Mouse (Mus musculus) midbrain, embryonic 14.5 days (tissue): ENCODE measurements at regions not wholly inside any gene's neighbourhood (a gene's known extent, or its start where the extent isn't known, plus 50 kb on each side); places are given as distances from the start of the nearest gene placed in this dataset.
A peak's percentile ranks its signal among the peaks of the same experiment; 100 is the strongest.

Experiments
- ATAC-seq: fragments of 200-750 bp; cut with Nextera tagmentation; 2 replicates; pipeline ENCODE4 v1.8.0; 2017; ENCODE audit warnings: moderate number of reproducible peaks, moderate library complexity; ENCODE audit not compliant: low FRiP score, low TSS enrichment
- DNase-seq: peaks from one replicate; pipeline ENCODE4 v3.0.0-alpha.2; 2015
- H3K27ac ChIP-seq: fragments of 300-500 bp; sonication (generic); replicated peaks from 2 replicates; pipeline ENCODE4 v1.5.1; 2014; ENCODE audit warnings: mild to moderate bottlenecking, low read depth, low read length, moderate library complexity
- H3K27me3 ChIP-seq: fragments of 300-500 bp; sonication (generic); 2 replicates; pipeline ENCODE4 v1.6.1; 2014; ENCODE audit warnings: low read length, control low read depth, mixed read lengths; ENCODE audit not compliant: control insufficient read depth, insufficient read depth
- H3K36me3 ChIP-seq: fragments of 300-500 bp; sonication (generic); 2 replicates; pipeline ENCODE4 v1.6.1; 2014; ENCODE audit warnings: low read length, control low read depth; ENCODE audit not compliant: control insufficient read depth, insufficient read depth
- H3K4me1 ChIP-seq: fragments of 300-500 bp; sonication (generic); 2 replicates; pipeline ENCODE4 v1.6.1; 2014; ENCODE audit warnings: mild to moderate bottlenecking, antibody characterized with exemption, low read length, control low read depth; ENCODE audit not compliant: control insufficient read depth, insufficient read depth
- H3K4me2 ChIP-seq: fragments of 300-500 bp; sonication (generic); 2 replicates; pipeline ENCODE4 v1.6.1; 2014; ENCODE audit warnings: mild to moderate bottlenecking, low read length, moderate library complexity
- H3K4me3 ChIP-seq: fragments of 300-500 bp; sonication (generic); replicated peaks from 2 replicates; pipeline ENCODE4 v1.5.1; 2014; ENCODE audit warnings: low read depth, low read length
- H3K9ac ChIP-seq: fragments of 300-500 bp; sonication (generic); replicated peaks from 2 replicates; pipeline ENCODE4 v1.6.1; 2014; ENCODE audit warnings: mild to moderate bottlenecking, low read length, moderate library complexity
- H3K9me3 ChIP-seq: fragments of 300-500 bp; sonication (generic); 2 replicates; pipeline ENCODE4 v1.6.1; 2016; ENCODE audit warnings: low read length, control low read depth, mixed read lengths; ENCODE audit not compliant: control insufficient read depth
- WGBS: fragments of 180-500 bp; shearing (Covaris S2); extraction: QIAGEN DNeasy Blood & Tissue Kit; methylation state at CpG from one replicate; pipeline ENCODE4 v1.1.7; 2014; 5-methylcytosine and 5-hydroxymethylcytosine counted together

- no peak for ATAC-seq
- Histone ChIP-seq H3K36me3 (no peaks in the 10 kb centered on the region), H3K4me3 (no peak overlapping the region), H3K9me3 (no peaks in the 10 kb centered on the region), H3K4me2 (no peak overlapping the region), H3K9ac (no peak overlapping the region), H3K4me1 (peaks cover 14% of the 10 kb centered on the region), H3K27me3 (no peaks in the 10 kb centered on the region), H3K27ac (no peak overlapping the region; the same call in 1 of the 2 replicates)
- DNase-seq, result peak; percentile 14
- WGBS, result 68% methylated on average over 10 of the region's 10 CpGs
Observed at GRCm38 (mm10) chr16:30791048-30791855, 191.7 kb downstream of the Fam43a start.

GRCm38 (mm10) chr16:30792738-30793377, 193.3 kb downstream of the Fam43a start:
- WGBS, result 74% methylated on average over 11 of the region's 11 CpGs
- no peak overlapping the region for H3K4me2 ChIP-seq
- ATAC-seq (no peak), DNase-seq (peak; percentile 70)
- no peak overlapping the region for H3K27ac ChIP-seq
- no peak overlapping the region for H3K9ac ChIP-seq
- peaks cover 14% of the 10 kb centered on the region for H3K4me1 ChIP-seq
- H3K27me3 ChIP-seq, result no peaks in the 10 kb centered on the region
- no peak overlapping the region for H3K4me3 ChIP-seq
- H3K36me3 ChIP-seq, result no peaks in the 10 kb centered on the region
- no peaks in the 10 kb centered on the region for H3K9me3 ChIP-seq

- Histone ChIP-seq H3K9me3 (no peaks in the 10 kb centered on the region), H3K9ac (no peak overlapping the region), H3K4me3 (no peak overlapping the region), H3K27ac (no peak overlapping the region), H3K4me1 (peaks cover 14% of the 10 kb centered on the region), H3K36me3 (no peaks in the 10 kb centered on the region), H3K4me2 (no peak overlapping the region), H3K27me3 (no peaks in the 10 kb centered on the region)
- DNase-seq (no peak), ATAC-seq (no peak)
- WGBS, result 49% methylated on average over 9 of the region's 9 CpGs
Observed at GRCm38 (mm10) chr16:30793378-30793753, 193.8 kb downstream of the Fam43a start.

GRCm38 (mm10) chr16:30793856-30794255, 194.3 kb downstream of the Fam43a start:
- Histone ChIP-seq H3K9ac (no peak overlapping the region), H3K27me3 (no peaks in the 10 kb centered on the region), H3K27ac (no peak overlapping the region), H3K4me3 (no peak overlapping the region), H3K4me2 (no peak overlapping the region), H3K9me3 (no peaks in the 10 kb centered on the region), H3K4me1 (peaks cover 14% of the 10 kb centered on the region), H3K36me3 (no peaks in the 10 kb centered on the region)
- WGBS, result 88% methylated on average over 3 of the region's 3 CpGs
- no peak for ATAC-seq
- DNase-seq, result no peak

GRCm38 (mm10) chr16:30795501-30795904, 196.0 kb downstream of the Fam43a start:
- DNase-seq (no peak), ATAC-seq (no peak)
- H3K4me3 ChIP-seq, result no peak overlapping the region
- H3K27me3 ChIP-seq, result no peaks in the 10 kb centered on the region
- H3K4me2 ChIP-seq, result no peak overlapping the region
- no peak overlapping the region for H3K9ac ChIP-seq
- H3K4me1 ChIP-seq, result peaks cover 11% of the 10 kb centered on the region
- no peaks in the 10 kb centered on the region for H3K9me3 ChIP-seq
- H3K27ac ChIP-seq, result no peak overlapping the region
- WGBS, result 80% methylated on average over 5 of the region's 5 CpGs
- no peaks in the 10 kb centered on the region for H3K36me3 ChIP-seq

GRCm38 (mm10) chr16:30796103-30796502, 196.6 kb downstream of the Fam43a start:
- no peak for DNase-seq
- Histone ChIP-seq H3K27me3 (no peaks in the 10 kb centered on the region), H3K4me1 (peaks cover 5% of the 10 kb centered on the region; the same call in 1 of the 2 replicates), H3K4me2 (no peak overlapping the region), H3K9me3 (no peaks in the 10 kb centered on the region), H3K27ac (no peak overlapping the region), H3K4me3 (no peak overlapping the region), H3K9ac (no peak overlapping the region), H3K36me3 (no peaks in the 10 kb centered on the region)
- WGBS, result 95% methylated on average over 6 of the region's 6 CpGs
- no peak for ATAC-seq

- no peaks in the 10 kb centered on the region for H3K9me3 ChIP-seq
- H3K27me3 ChIP-seq, result no peaks in the 10 kb centered on the region
- 98% methylated on average over 3 of the region's 3 CpGs for WGBS
- H3K4me1 ChIP-seq, result no peaks in the 10 kb centered on the region
- H3K36me3 ChIP-seq, result no peaks in the 10 kb centered on the region
- ATAC-seq (no peak), DNase-seq (no peak)
- no peak overlapping the region for H3K27ac ChIP-seq
- no peak overlapping the region for H3K9ac ChIP-seq
- H3K4me2 ChIP-seq, result no peak overlapping the region
- H3K4me3 ChIP-seq, result no peak overlapping the region
Observed at GRCm38 (mm10) chr16:30797006-30797405, 197.5 kb downstream of the Fam43a start.

GRCm38 (mm10) chr16:30797973-30798471, 198.5 kb downstream of the Fam43a start:
- no peaks in the 10 kb centered on the region for H3K4me1 ChIP-seq

GRCm38 (mm10) chr16:30798536-30798935, 199.0 kb downstream of the Fam43a start:
- H3K27ac ChIP-seq, result no peak overlapping the region
- H3K9ac ChIP-seq, result no peak overlapping the region
- 95% methylated on average over 1 of the region's 1 CpGs for WGBS
- H3K27me3 ChIP-seq, result no peaks in the 10 kb centered on the region
- no peak overlapping the region for H3K4me3 ChIP-seq
- H3K4me1 ChIP-seq, result no peaks in the 10 kb centered on the region
- DNase-seq (no peak), ATAC-seq (no peak)
- no peak overlapping the region for H3K4me2 ChIP-seq
- no peaks in the 10 kb centered on the region for H3K36me3 ChIP-seq
- H3K9me3 ChIP-seq, result no peaks in the 10 kb centered on the region

More at GRCm38 (mm10) chr16:30797973-30798471, 198.5 kb downstream of the Fam43a start:
- Histone ChIP-seq H3K27ac (no peak overlapping the region), H3K36me3 (no peaks in the 10 kb centered on the region), H3K9ac (no peak overlapping the region), H3K9me3 (no peaks in the 10 kb centered on the region), H3K4me2 (no peak overlapping the region), H3K4me3 (no peak overlapping the region), H3K27me3 (no peaks in the 10 kb centered on the region)
- ATAC-seq (no peak), DNase-seq (no peak)
- WGBS, result 75% methylated on average over 7 of the region's 7 CpGs
